Comparison of ENCODE assay signal across 8 mouse cellular contexts in genomic region chr11:87126824-87127816, GRCm38 (mm10). TPM values are rescaled to one million over a fixed set of nuclear protein-coding genes. Genes with fewer than 3 reads are reported as not detected.
DNase-seq lines count a peak whose midpoint lies in the region; ATAC-seq and TF ChIP-seq lines count a peak whose summit lies in the region.

TSS of gene Trim37 (plus strand) at chr11:87127077.

- ATAC-seq in forebrain, embryonic 11.5 days (replicated peaks; ENCODE audit: low FRiP score): peak; percentile 92
- peak; percentile 93 for ATAC-seq in heart, embryonic 16.5 days (replicated peaks; ENCODE audit: extremely low read depth, insufficient read depth, low FRiP score)
- ATAC-seq in liver, embryonic 15.5 days (ENCODE audit: insufficient read depth): peak; percentile 96
- peak; percentile 91 for ATAC-seq in neural tube, embryonic 12.5 days (ENCODE audit: low FRiP score, low read depth)

- in situ Hi-C loops in CH12.LX (cut with MboI; ENCODE audit: low pct_ligation_motif_present, low pct_unique_long_range_greater_than_20kb, low sequenced_read_pairs): no loop called here

- TF ChIP-seq CTCF in CH12.LX (conservative IDR thresholded peaks at IDR 0.05 in 1 of 2, IDR thresholded peaks at IDR 0.05 in 1 of 2; ENCODE audit: low read depth in 2 of 2, low read length in 2 of 2): no peak

- peak within 1 kb of the TSS; percentile 34 for H3K27ac ChIP-seq in CH12.LX (ENCODE audit: insufficient read depth, low read depth)
- peak within 1 kb of the TSS; percentile 92 for H3K27ac ChIP-seq in forebrain, embryonic 11.5 days (ENCODE audit: low read depth, low read length)
- peak within 1 kb of the TSS; percentile 89 for H3K27ac ChIP-seq in heart, embryonic 16.5 days (ENCODE audit: low read length)
- H3K27ac ChIP-seq in liver, embryonic 15.5 days (replicated peaks): peak within 1 kb of the TSS; percentile 91
- H3K27ac ChIP-seq in neural tube, embryonic 12.5 days: peak within 1 kb of the TSS; percentile 82

- peak within 1 kb of the TSS; percentile 66 to 94 (median 77) for H3K4me3 ChIP-seq in CH12.LX (replicated peaks in 1 of 3; ENCODE audit: low read depth in 2 of 3, low read length in 2 of 3, poor library complexity in 1 of 3)
- H3K4me3 ChIP-seq in forebrain, embryonic 11.5 days (ENCODE audit: low read depth, low read length): peak within 1 kb of the TSS; percentile 96
- H3K4me3 ChIP-seq in heart, embryonic 16.5 days (ENCODE audit: low read length): peak within 1 kb of the TSS; percentile 82
- H3K4me3 ChIP-seq in liver, embryonic 15.5 days (replicated peaks): peak within 1 kb of the TSS; percentile 99
- peak within 1 kb of the TSS; percentile 93 for H3K4me3 ChIP-seq in neural tube, embryonic 12.5 days

- H3K4me1 ChIP-seq in CH12.LX (ENCODE audit: control insufficient read depth in 1 of 2, insufficient read depth in 2 of 2): peaks cover 3 to 29% of the 10 kb centered on the region in 2 experiments
- H3K4me1 ChIP-seq in forebrain, embryonic 11.5 days (replicated peaks; ENCODE audit: control insufficient read depth, insufficient read depth, low read length): peaks cover 1% of the 10 kb centered on the region; the same call in 1 of the 2 replicates
- peaks cover 10% of the 10 kb centered on the region for H3K4me1 ChIP-seq in heart, embryonic 16.5 days (ENCODE audit: control insufficient read depth, insufficient read depth, low read length)
- H3K4me1 ChIP-seq in liver, embryonic 15.5 days (replicated peaks): peaks cover 27% of the 10 kb centered on the region
- H3K4me1 ChIP-seq in neural tube, embryonic 12.5 days: peaks cover 11% of the 10 kb centered on the region

- H3K79me2 ChIP-seq in CH12.LX (replicated peaks; ENCODE audit: control insufficient read depth, extremely low read depth, insufficient read depth, poor library complexity, severe bottlenecking): peaks cover 11% of the 10 kb centered on the region

- TF ChIP-seq POLR2A in CH12.LX (IDR thresholded peaks at IDR 0.05; ENCODE audit: low read depth, low read length): peak; percentile 91

- no peaks in the 10 kb centered on the region for H3K27me3 ChIP-seq in CH12.LX (replicated peaks)
- no peaks in the 10 kb centered on the region for H3K27me3 ChIP-seq in forebrain, embryonic 11.5 days (ENCODE audit: control insufficient read depth, insufficient read depth, low read length)
- no peaks in the 10 kb centered on the region for H3K27me3 ChIP-seq in heart, embryonic 16.5 days (ENCODE audit: control insufficient read depth, insufficient read depth, low read length)
- no peaks in the 10 kb centered on the region for H3K27me3 ChIP-seq in liver, embryonic 15.5 days
- H3K27me3 ChIP-seq in neural tube, embryonic 12.5 days (replicated peaks): no peaks in the 10 kb centered on the region

- H3K9me3 ChIP-seq in CH12.LX (replicated peaks; ENCODE audit: low read length): no peaks in the 10 kb centered on the region
- H3K9me3 ChIP-seq in forebrain, embryonic 11.5 days (ENCODE audit: control insufficient read depth, low read length): no peaks in the 10 kb centered on the region
- H3K9me3 ChIP-seq in heart, embryonic 16.5 days (replicated peaks; ENCODE audit: control insufficient read depth, low read length): no peaks in the 10 kb centered on the region
- H3K9me3 ChIP-seq in liver, embryonic 15.5 days (replicated peaks): no peaks in the 10 kb centered on the region
- no peaks in the 10 kb centered on the region for H3K9me3 ChIP-seq in neural tube, embryonic 12.5 days

- no peak for TF ChIP-seq RAD21 in CH12.LX (IDR thresholded peaks at IDR 0.05; ENCODE audit: low read depth, low read length)

- dilution Hi-C loops in CH12.LX (cut with MboI; ENCODE audit: extremely low pct_ligation_motif_present, extremely low pct_unique_long_range_greater_than_20kb, low sequenced_read_pairs): no loop called here

- H3K36me3 ChIP-seq in CH12.LX (replicated peaks in 1 of 2; ENCODE audit: control insufficient read depth in 1 of 2, insufficient read depth in 1 of 2, low read length in 1 of 2): peaks cover 11 to 45% of the 10 kb centered on the region in 2 experiments
- H3K36me3 ChIP-seq in forebrain, embryonic 11.5 days (ENCODE audit: control insufficient read depth, insufficient read depth, low read length): peaks cover 13% of the 10 kb centered on the region; the same call in 1 of the 2 replicates
- H3K36me3 ChIP-seq in heart, embryonic 16.5 days (ENCODE audit: control insufficient read depth, insufficient read depth): peaks cover 18% of the 10 kb centered on the region
- peaks cover 40% of the 10 kb centered on the region for H3K36me3 ChIP-seq in liver, embryonic 15.5 days (replicated peaks)
- H3K36me3 ChIP-seq in neural tube, embryonic 12.5 days: peaks cover 27% of the 10 kb centered on the region

- peak within 1 kb of the TSS; percentile 89 for H3K4me2 ChIP-seq in CH12.LX (ENCODE audit: insufficient read depth, low read depth, poor library complexity, severe bottlenecking)
- peak within 1 kb of the TSS; percentile 68 for H3K4me2 ChIP-seq in forebrain, embryonic 11.5 days (ENCODE audit: low read depth, low read length, severe bottlenecking)
- H3K4me2 ChIP-seq in heart, embryonic 16.5 days (ENCODE audit: low read depth, low read length): peak within 1 kb of the TSS; percentile 85
- peak within 1 kb of the TSS; percentile 91 for H3K4me2 ChIP-seq in liver, embryonic 15.5 days
- H3K4me2 ChIP-seq in neural tube, embryonic 12.5 days (replicated peaks): peak within 1 kb of the TSS; percentile 72

- DNase-seq in CH12.LX (ENCODE audit: extremely low read depth): peak; percentile 91
- DNase-seq in c-Kit-positive CD71-positive TER-119-negative erythroid progenitor cells, embryonic 14.5 days (ENCODE audit: low read depth): peak; percentile 83
- DNase-seq in forebrain, embryonic 11.5 days (ENCODE audit: low spot score): peak; percentile 98
- DNase-seq in kidney, postnatal 36 days: peak; percentile 86 to 91
- peak; percentile 82 for DNase-seq in telencephalon, adult 2 months (ENCODE audit: low read depth, low spot score)

- WGBS in forebrain, embryonic 11.5 days: under 1% methylated on average over 102 of the region's 105 CpGs
- under 1% methylated on average over 97 of the region's 105 CpGs for WGBS in heart, embryonic 16.5 days
- WGBS in liver, embryonic 15.5 days (ENCODE audit: insufficient replicate concordance): under 1% methylated on average over 104 of the region's 105 CpGs
- WGBS in neural tube, embryonic 12.5 days: under 1% methylated on average over 104 of the region's 105 CpGs

- TF ChIP-seq EP300 in CH12.LX (IDR thresholded peaks at IDR 0.05; ENCODE audit: low read length): no peak

- H3K9ac ChIP-seq in CH12.LX (ENCODE audit: insufficient read depth, low read depth): peak within 1 kb of the TSS; percentile 65
- H3K9ac ChIP-seq in forebrain, embryonic 11.5 days (ENCODE audit: low read length): peak within 1 kb of the TSS; percentile 89
- H3K9ac ChIP-seq in heart, embryonic 16.5 days (ENCODE audit: low read length): peak within 1 kb of the TSS; percentile 84
- peak within 1 kb of the TSS; percentile 91 for H3K9ac ChIP-seq in liver, embryonic 15.5 days
- peak within 1 kb of the TSS; percentile 83 for H3K9ac ChIP-seq in neural tube, embryonic 12.5 days

TF ChIP-seq in CH12.LX, 34 proteins besides CTCF, POLR2A, EP300 and RAD21 (continues in another document):
- TF ChIP-seq IRF4 (IDR thresholded peaks at IDR 0.05; ENCODE audit: low read depth, low read length): no peak
- peak; percentile 88 for TF ChIP-seq USF1 (IDR thresholded peaks at IDR 0.05; ENCODE audit: low read depth, low read length)
- peak; percentile 23; the same call in 1 of the 2 replicates for TF ChIP-seq ELF1 (IDR thresholded peaks at IDR 0.05; ENCODE audit: low read depth, low read length)
- TF ChIP-seq E2F4 (IDR thresholded peaks at IDR 0.05; ENCODE audit: insufficient replicate concordance, low read depth, low read length): no peak
- TF ChIP-seq UBTF (IDR thresholded peaks at IDR 0.05; ENCODE audit: low read depth, low read length): peak; percentile 82; the same call in 1 of the 2 replicates
- peak; percentile 84 for TF ChIP-seq NRF1 (IDR thresholded peaks at IDR 0.05; ENCODE audit: low read depth, low read length)
- TF ChIP-seq MEF2A (IDR thresholded peaks at IDR 0.05; ENCODE audit: borderline replicate concordance, low read depth, low read length): no peak
- TF ChIP-seq TCF12 (IDR thresholded peaks at IDR 0.05; ENCODE audit: low read depth, low read length): peak; percentile 30; the same call in 1 of the 2 replicates
- TF ChIP-seq MYC (IDR thresholded peaks at IDR 0.05; ENCODE audit: low read depth, low read length): peak; percentile 26; the same call in 1 of the 2 replicates
- no peak for TF ChIP-seq JUND (conservative IDR thresholded peaks at IDR 0.05; ENCODE audit: low read depth, low read length)
- TF ChIP-seq CHD2 (IDR thresholded peaks at IDR 0.05; ENCODE audit: low read length): peak; percentile 82
- no peak for TF ChIP-seq JUN (IDR thresholded peaks at IDR 0.05; ENCODE audit: insufficient read depth, low read depth, low read length)
- TF ChIP-seq USF2 (conservative IDR thresholded peaks at IDR 0.05; ENCODE audit: low read depth, low read length): peak; percentile 53; the same call in 1 of the 2 replicates
- no peak for TF ChIP-seq RCOR1 (conservative IDR thresholded peaks at IDR 0.05; ENCODE audit: low read depth, low read length)
- TF ChIP-seq GABPA (IDR thresholded peaks at IDR 0.05; ENCODE audit: insufficient replicate concordance, low read depth, low read length): no peak
- no peak for TF ChIP-seq TBP (conservative IDR thresholded peaks at IDR 0.05; ENCODE audit: low read depth, low read length)
- TF ChIP-seq MAX (IDR thresholded peaks at IDR 0.05; ENCODE audit: low read length): peak; percentile 65
- peak; percentile 67; the same call in 1 of the 2 replicates for TF ChIP-seq POLR2AphosphoS2 (IDR thresholded peaks at IDR 0.05; ENCODE audit: low read depth, low read length)
- peak; percentile 87 for TF ChIP-seq NELFE (IDR thresholded peaks at IDR 0.05; ENCODE audit: low read depth, low read length)
- peak; percentile 82 for TF ChIP-seq SIN3A (IDR thresholded peaks at IDR 0.05; ENCODE audit: low read length)
- peak; percentile 61; the same call in 1 of the 2 replicates for TF ChIP-seq CHD1 (IDR thresholded peaks at IDR 0.05; ENCODE audit: low read depth, low read length)
- TF ChIP-seq HCFC1 (IDR thresholded peaks at IDR 0.05; ENCODE audit: low read depth, low read length): peak; percentile 56
- no peak for TF ChIP-seq ZC3H11A (IDR thresholded peaks at IDR 0.05; ENCODE audit: low read depth, low read length)

RNA-seq across cellular contexts. Expression of gene Trim37, which starts in this region (rescaled TPM):
- 40.5 and 41.9 TPM in 2 replicates for total RNA-seq in CH12.LX (2012; rRNA removed)
- total RNA-seq in CH12.LX (2014; rRNA removed): 36.2 and 43.6 TPM in 2 replicates
- 60.6 and 71.0 TPM in 2 replicates for polyA plus RNA-seq in CH12.LX (2012; ENCODE audit: insufficient read length, low read depth)
- 97.3 and 106 TPM in 2 replicates for polyA plus RNA-seq in forebrain, embryonic 11.5 days (2014; fragmentation: Nextera tagmentation; extraction: Ambion mirVana)
- polyA plus RNA-seq in heart, embryonic 16.5 days (2015; fragmentation: Nextera tagmentation; extraction: Ambion mirVana): 17.8 and 21.3 TPM in 2 replicates
- polyA plus RNA-seq in liver, embryonic 15.5 days (2015; fragmentation: Nextera tagmentation; extraction: Ambion mirVana): 16.3 and 17.5 TPM in 2 replicates
- 79.1 and 82.8 TPM in 2 replicates for polyA plus RNA-seq in neural tube, embryonic 12.5 days (2016; fragmentation: Nextera tagmentation; extraction: Ambion mirVana)

Comparison
In these comparisons a context has a peak if more than half of its experiments do, and no peak if none do; other contexts are left out.
1. Peak in every context shown above with its lines: DNase-seq, ATAC-seq, H3K4me3 ChIP-seq and H3K27ac ChIP-seq.
2. H3K27ac ChIP-seq: peak in every context shown above with its lines; median percentile 92 in forebrain, embryonic 11.5 days; 91 in liver, embryonic 15.5 days; 89 in heart, embryonic 16.5 days; 82 in neural tube, embryonic 12.5 days; 34 in CH12.LX.